Mouse (Mus musculus) bone marrow macrophage, adult 2 months (primary cell): ENCODE results near the gene Rfx7. TPM values are rescaled to one million over a fixed set of nuclear protein-coding genes. Genes with fewer than 3 reads are reported as not detected.
"Not testable (repeated sequence)": the region's sequence is repeated elsewhere in the genome, so short reads cannot be mapped to it uniquely, and the experiment has no call there.

Experiments used
- H3K27ac ChIP-seq: 2 replicates; pipeline ENCODE4 v1.5.1; 2012; ENCODE audit warnings: low read depth, low read length; ENCODE audit not compliant: insufficient read depth
- H3K4me1 ChIP-seq: 2 replicates; pipeline ENCODE4 v1.6.1; 2012; ENCODE audit warnings: low read length; ENCODE audit not compliant: control insufficient read depth, insufficient read depth
- H3K4me3 ChIP-seq: 2 replicates; pipeline ENCODE4 v1.5.1; 2012; ENCODE audit warnings: mild to moderate bottlenecking, low read length, moderate library complexity; ENCODE audit not compliant: insufficient read depth
- CTCF ChIP-seq: IDR thresholded peaks from 2 replicates; pipeline ENCODE4 v1.5.1; 2012; ENCODE audit warnings: low read depth, mild to moderate bottlenecking, low read length, moderate library complexity
- POLR2A ChIP-seq: IDR thresholded peaks from 2 replicates; pipeline ENCODE4 v1.6.1; 2012; ENCODE audit warnings: mild to moderate bottlenecking, low read depth, low read length, borderline replicate concordance
- polyA plus RNA-seq: library from polyadenylated mRNA; stranded (reverse); fragments of >200 nt; gene quantifications from 2 replicates; pipeline ENCODE4 v1.2.4, GENCODE M21; 2012; ENCODE audit not compliant: missing spikeins, insufficient read depth, insufficient read length

Rfx7 gene
- polyA plus RNA-seq, 1 experiment = 17.9 TPM

- H3K27ac ChIP-seq = 0 out of 2 replicates have a peak within 1 kb of the TSS, but pooled peaks have one; percentile 29
Observed at GRCm38 (mm10) chr9:72661895-72662661, 130.0 kb downstream of the Rfx7 start, which contains the start of gene Nedd4. Gene Nedd4 (plus strand): TSS chr9:72662346.

GRCm38 (mm10) chr9:72662691-72663533 lies 130.9 kb downstream of the Rfx7 start:
- no peak overlapping the region for H3K27ac ChIP-seq
- H3K4me3 ChIP-seq = peak overlapping the region; percentile 85
- TF ChIP-seq CTCF (no peak), POLR2A (no peak)
- H3K4me1 ChIP-seq = 0 out of 2 replicates have a peak, but pooled peaks cover 2% of the 10 kb centered on the region

More at GRCm38 (mm10) chr9:72661895-72662661, 130.0 kb downstream of the Rfx7 start, which contains the start of gene Nedd4:
- H3K4me1 ChIP-seq = 0 out of 2 replicates have a peak, but pooled peaks cover 2% of the 10 kb centered on the region
- peak within 1 kb of the TSS; percentile 85 for H3K4me3 ChIP-seq
- TF ChIP-seq POLR2A = no peak
- TF ChIP-seq CTCF = no peak

GRCm38 (mm10) chr9:72663534-72663918 lies 131.5 kb downstream of the Rfx7 start:
- 0 out of 2 replicates have a peak, but pooled peaks cover 2% of the 10 kb centered on the region for H3K4me1 ChIP-seq
- TF ChIP-seq CTCF = no peak
- TF ChIP-seq POLR2A = no peak
- no peak overlapping the region for H3K27ac ChIP-seq
- peak overlapping the region; percentile 85; the same call in 1 of the 2 replicates for H3K4me3 ChIP-seq

GRCm38 (mm10) chr9:72664409-72665351 lies 132.6 kb downstream of the Rfx7 start:
- Histone ChIP-seq H3K4me1 (0 out of 2 replicates have a peak, but pooled peaks cover 2% of the 10 kb centered on the region), H3K27ac (no peak overlapping the region), H3K4me3 (no peak overlapping the region)
- TF ChIP-seq CTCF (no peak), POLR2A (no peak)

- no peak overlapping the region for H3K4me3 ChIP-seq
- TF ChIP-seq CTCF (no peak), POLR2A (no peak)
- no peak overlapping the region for H3K27ac ChIP-seq
- H3K4me1 ChIP-seq = 0 out of 2 replicates have a peak, but pooled peaks cover 2% of the 10 kb centered on the region
Observed at GRCm38 (mm10) chr9:72665517-72665916, 133.5 kb downstream of the Rfx7 start.

- not testable (repeated sequence) for H3K4me3 ChIP-seq, H3K27ac ChIP-seq, H3K4me1 ChIP-seq
Observed at GRCm38 (mm10) chr9:72666352-72667021, 134.4 kb downstream of the Rfx7 start.

GRCm38 (mm10) chr9:72667126-72667525 lies 135.1 kb downstream of the Rfx7 start:
- Histone ChIP-seq H3K4me3 (no peak overlapping the region), H3K27ac (no peak overlapping the region), H3K4me1 (no peaks in the 10 kb centered on the region)
- TF ChIP-seq CTCF = no peak
- TF ChIP-seq POLR2A = no peak

- Histone ChIP-seq H3K4me1 (no peaks in the 10 kb centered on the region), H3K27ac (no peak overlapping the region), H3K4me3 (no peak overlapping the region)
- no peak for TF ChIP-seq POLR2A
- TF ChIP-seq CTCF = no peak
Observed at GRCm38 (mm10) chr9:72669383-72669782, 137.3 kb downstream of the Rfx7 start.
